Mouse (Mus musculus): ENCODE data around the gene Kpna2. TPM values are rescaled to one million over a fixed set of nuclear protein-coding genes. Genes with fewer than 3 reads are reported as not detected.

Gene Kpna2
- 87.3 and 120 TPM in 2 replicates for polyA plus RNA-seq (2015; fragmentation: Nextera tagmentation; extraction: Ambion mirVana)

DNA sequence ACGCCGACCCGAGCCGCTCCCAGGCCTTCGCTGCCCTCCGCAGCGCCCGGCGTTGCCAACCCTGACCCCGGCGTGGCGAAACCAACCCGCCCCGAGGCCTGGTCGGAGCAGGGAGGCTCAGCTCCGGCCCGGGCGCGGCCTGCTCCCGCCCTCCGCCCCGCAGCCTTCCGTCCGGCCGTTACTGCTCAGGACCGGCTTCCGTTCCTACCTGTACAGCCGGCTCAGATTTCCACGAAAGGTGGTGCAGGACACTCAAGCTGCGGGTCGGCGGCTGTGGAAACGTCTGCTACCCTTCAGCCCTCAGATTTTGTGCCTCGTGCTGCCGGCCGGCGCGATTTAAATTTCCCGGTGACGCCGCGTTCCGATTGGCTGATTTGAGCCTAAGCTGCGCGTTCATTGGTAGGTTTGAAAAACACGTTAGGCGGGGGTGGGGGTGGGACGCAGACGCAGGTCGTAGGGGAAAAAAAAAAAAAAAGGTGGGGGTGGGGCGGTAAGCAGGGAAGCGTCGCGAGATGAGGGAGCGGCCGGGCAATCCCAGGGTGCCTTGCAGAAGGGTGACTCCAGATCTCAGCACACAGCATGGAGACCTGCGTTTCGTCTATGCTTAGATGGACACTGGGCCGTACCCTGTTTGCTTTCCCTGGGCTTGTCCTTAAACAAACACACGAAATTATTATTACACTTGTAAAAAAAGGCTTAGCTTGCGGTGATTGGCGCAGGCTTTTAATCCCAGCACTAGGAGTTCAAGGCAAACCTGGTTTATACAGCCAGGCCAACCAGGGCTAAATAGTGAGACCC lies at the start of gene Kpna2:
TSS of gene Kpna2 (minus strand) at position 391 of the 798 bp plus-strand sequence.

DNA sequence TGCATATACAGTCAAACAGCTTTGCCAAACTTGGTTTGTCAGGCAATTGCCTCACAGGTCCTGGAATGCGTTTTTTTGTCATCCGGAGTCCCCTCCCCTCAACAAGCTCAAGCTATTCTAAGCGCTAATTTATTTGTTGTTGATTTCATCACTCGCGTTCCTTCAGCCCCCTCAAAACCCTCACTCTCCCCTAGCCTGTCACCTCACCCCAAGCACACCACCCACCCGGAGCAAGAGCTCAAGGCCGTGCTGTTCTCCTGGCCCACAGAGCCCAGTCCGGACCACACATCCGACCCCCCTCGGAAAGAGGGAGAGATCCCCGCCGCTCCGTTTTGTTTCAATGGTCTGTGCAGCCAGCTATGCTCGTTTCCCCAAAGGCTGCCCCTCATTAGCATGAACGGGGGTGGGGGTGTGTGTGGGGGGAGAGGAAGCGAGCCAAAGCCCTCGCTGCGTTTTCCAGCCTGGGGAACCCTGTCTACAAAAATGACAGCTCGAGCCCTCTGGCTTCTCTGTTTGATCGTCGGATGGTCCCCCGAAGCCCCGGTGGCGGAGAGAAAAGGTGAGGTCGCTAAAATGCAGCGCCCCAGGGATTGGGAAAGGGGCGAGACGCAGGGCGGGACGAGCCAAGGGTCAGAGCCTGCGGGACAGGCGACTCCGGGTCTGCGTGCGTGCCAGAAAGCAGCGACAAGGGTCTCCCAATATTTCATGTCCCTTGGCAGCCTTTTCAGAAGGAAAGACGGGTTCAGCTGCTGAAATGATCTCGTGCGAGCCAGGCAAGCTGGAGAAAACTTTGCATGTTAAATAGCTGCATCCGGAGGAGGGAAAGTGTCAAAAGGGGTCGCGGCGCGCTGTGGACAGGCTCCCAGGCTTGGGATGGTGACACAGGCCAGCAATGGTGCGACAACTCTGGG lies 26.3 kb upstream of the Kpna2 start, which contains the start of gene 1810010H24Rik:
TSS of gene 1810010H24Rik (plus strand) at position 271 of the 911 bp plus-strand sequence.

Other genes with a start within 250 kb of the Kpna2 start
- 28.9 and 30.1 TPM in 2 replicates for gene Pecam1, start 248.9 kb downstream of the Kpna2 start, polyA plus RNA-seq (2015; fragmentation: Nextera tagmentation; extraction: Ambion mirVana)
- 2.4 and 4.6 TPM in 2 replicates for gene Milr1, start 248.3 kb downstream of the Kpna2 start, polyA plus RNA-seq (2015; fragmentation: Nextera tagmentation; extraction: Ambion mirVana)
- 6.6 and 7.2 TPM in 2 replicates for gene Polg2, start 220.0 kb downstream of the Kpna2 start, polyA plus RNA-seq (2015; fragmentation: Nextera tagmentation; extraction: Ambion mirVana)
- 177 and 192 TPM in 2 replicates for gene Ddx5, start 210.4 kb downstream of the Kpna2 start, polyA plus RNA-seq (2015; fragmentation: Nextera tagmentation; extraction: Ambion mirVana)
- gene Cep95, start 210.3 kb downstream of the Kpna2 start, polyA plus RNA-seq (2015; fragmentation: Nextera tagmentation; extraction: Ambion mirVana), result 5.4 TPM in 2 replicates
- gene Smurf2, start 78.8 kb downstream of the Kpna2 start, polyA plus RNA-seq (2015; fragmentation: Nextera tagmentation; extraction: Ambion mirVana), result 8.7 and 9.2 TPM in 2 replicates
- gene 1810010H24Rik, start 26.1 kb upstream of the Kpna2 start, polyA plus RNA-seq (2015; fragmentation: Nextera tagmentation; extraction: Ambion mirVana), result 2.2 and 4.0 TPM in 2 replicates
- 15.3 and 15.4 TPM in 2 replicates for gene Bptf, start 132.6 kb upstream of the Kpna2 start, polyA plus RNA-seq (2015; fragmentation: Nextera tagmentation; extraction: Ambion mirVana)
- gene Nol11, start 189.8 kb upstream of the Kpna2 start, polyA plus RNA-seq (2015; fragmentation: Nextera tagmentation; extraction: Ambion mirVana), result 21.1 and 21.6 TPM in 2 replicates

Measured in urinary bladder, postnatal 0 days (tissue).